Mouse (Mus musculus) MEL (cell line): ENCODE measurements around the gene Kin.

Experiments
- CTCF ChIP-seq, 3 experiments: IDR thresholded peaks in 2 of 3; conservative IDR thresholded peaks in 1 of 3; 2 replicates each; pipeline ENCODE4 v1.5.1; 2011 to 2012; ENCODE audit warnings: low read length in 3 of 3, low read depth in 2 of 3, mild to moderate bottlenecking in 2 of 3, improper control_type of control experiment in 1 of 3, inconsistent platforms in 1 of 3, mixed read lengths in 1 of 3, moderate library complexity in 1 of 3; ENCODE audit not compliant: control insufficient read depth in 1 of 3, insufficient read depth in 1 of 3, poor library complexity in 1 of 3, severe bottlenecking in 1 of 3
- E2F4 ChIP-seq: IDR thresholded peaks from 2 replicates; pipeline ENCODE4 v1.6.1; 2011; ENCODE audit warnings: low read depth, low read length, improper control_type of control experiment, borderline replicate concordance
- EP300 ChIP-seq, 2 experiments: IDR thresholded peaks; 2 replicates each; pipeline ENCODE4 v1.6.1; 2011; ENCODE audit warnings: improper control_type of control experiment in 2 of 2, low read length in 2 of 2, low read depth in 1 of 2, mild to moderate bottlenecking in 1 of 2
- GABPA ChIP-seq: IDR thresholded peaks from 2 replicates; pipeline ENCODE4 v1.6.1; 2012; ENCODE audit warnings: low read depth, mild to moderate bottlenecking, inconsistent platforms, low read length, improper control_type of control experiment, moderate library complexity
- HCFC1 ChIP-seq: IDR thresholded peaks from 2 replicates; pipeline ENCODE4 v1.6.1; 2012; ENCODE audit warnings: low read depth, mild to moderate bottlenecking, inconsistent platforms, low read length, improper control_type of control experiment, moderate library complexity
- MAZ ChIP-seq: IDR thresholded peaks from 2 replicates; pipeline ENCODE4 v1.6.1; 2012; ENCODE audit warnings: low read depth, mild to moderate bottlenecking, inconsistent platforms, low read length, improper control_type of control experiment
- NRF1 ChIP-seq: IDR thresholded peaks from 2 replicates; pipeline ENCODE4 v1.6.1; 2014; ENCODE audit warnings: low read depth, mild to moderate bottlenecking, inconsistent platforms, low read length, improper control_type of control experiment, moderate library complexity; ENCODE audit not compliant: poor library complexity, insufficient read depth, severe bottlenecking
- POLR2A ChIP-seq, 2 experiments: IDR thresholded peaks; 2 replicates each; pipeline ENCODE4 v1.6.1; 2011 to 2012; ENCODE audit warnings: low read length in 2 of 2, mild to moderate bottlenecking in 2 of 2, control low read depth in 1 of 2, improper control_type of control experiment in 1 of 2, low read depth in 1 of 2, moderate library complexity in 1 of 2; ENCODE audit not compliant: control insufficient read depth in 1 of 2, insufficient read depth in 1 of 2, poor library complexity in 1 of 2
- SMC3 ChIP-seq: IDR thresholded peaks from 2 replicates; pipeline ENCODE4 v1.6.1; 2011; ENCODE audit warnings: low read depth, low read length, improper control_type of control experiment
- TAL1 ChIP-seq: IDR thresholded peaks from 2 replicates; pipeline ENCODE4 v1.6.1; 2012; ENCODE audit warnings: mild to moderate bottlenecking, inconsistent platforms, low read length, moderate library complexity, mixed read lengths
- TCF12 ChIP-seq: IDR thresholded peaks from 2 replicates; pipeline ENCODE4 v1.6.1; 2014; ENCODE audit warnings: low read depth, mild to moderate bottlenecking, inconsistent platforms, low read length, improper control_type of control experiment, moderate library complexity
- ZNF384 ChIP-seq: IDR thresholded peaks from 2 replicates; pipeline ENCODE4 v1.6.1; 2012; ENCODE audit warnings: low read depth, mild to moderate bottlenecking, inconsistent platforms, low read length, improper control_type of control experiment

GRCm38 (mm10) chr2:10132128-10132527, 51.7 kb downstream of the Kin start:
- TF ChIP-seq CTCF (IDR thresholded peaks at IDR 0.05 in 2 of 3, conservative IDR thresholded peaks at IDR 0.05 in 1 of 3; ENCODE audit: control insufficient read depth in 1 of 3, insufficient read depth in 1 of 3, low read depth in 2 of 3, low read length in 3 of 3, poor library complexity in 1 of 3, severe bottlenecking in 1 of 3) (no peak), GABPA (no peak), POLR2A (IDR thresholded peaks at IDR 0.05; ENCODE audit: control insufficient read depth in 1 of 2, insufficient read depth in 1 of 2, low read depth in 1 of 2, low read length in 2 of 2, poor library complexity in 1 of 2) (no peak), TAL1 (no peak), SMC3 (no peak), MAZ (no peak), HCFC1 (no peak), NRF1 (no peak), ZNF384 (no peak), E2F4 (no peak), TCF12 (no peak), EP300 (IDR thresholded peaks at IDR 0.05; ENCODE audit: low read depth in 1 of 2, low read length in 2 of 2) (no peak)
